Mouse (Mus musculus): ENCODE data around the gene Vamp5. TPM values are rescaled to one million over a fixed set of nuclear protein-coding genes. Genes with fewer than 3 reads are reported as not detected.

The Vamp5 gene
- polyA plus RNA-seq, 1 experiment from 2014 or later: 15.4 TPM

GRCm38 (mm10) chr6:72322936-72323335 lies 57.3 kb downstream of the Vamp5 start:
- DNase-seq (ENCODE audit: low spot score, missing footprints): peak; percentile 72
- no peaks in the 10 kb centered on the region for H3K27me3 ChIP-seq (ENCODE audit: control insufficient read depth, insufficient read depth, low read length)
- peaks cover 22% of the 10 kb centered on the region for H3K36me3 ChIP-seq (ENCODE audit: control insufficient read depth, insufficient read depth, low read length)
- 98% methylated on average over 3 of the region's 3 CpGs for WGBS
- no peaks in the 10 kb centered on the region for H3K4me1 ChIP-seq (ENCODE audit: control insufficient read depth, insufficient read depth, low read length)
- no peaks in the 10 kb centered on the region for H3K9me3 ChIP-seq (ENCODE audit: control insufficient read depth, low read length)
- H3K4me3 ChIP-seq (ENCODE audit: low read depth, low read length): no peak overlapping the region
- no peak overlapping the region for H3K4me2 ChIP-seq
- H3K9ac ChIP-seq (ENCODE audit: low read length): no peak overlapping the region
- no peak for ATAC-seq (ENCODE audit: low FRiP score)
- no peak overlapping the region for H3K27ac ChIP-seq (ENCODE audit: low read depth, low read length)

- Histone ChIP-seq H3K36me3 (ENCODE audit: control insufficient read depth, insufficient read depth, low read length) (peaks cover 28% of the 10 kb centered on the region), H3K27ac (ENCODE audit: low read depth, low read length) (no peak overlapping the region), H3K4me1 (ENCODE audit: control insufficient read depth, insufficient read depth, low read length) (no peaks in the 10 kb centered on the region), H3K4me3 (ENCODE audit: low read depth, low read length) (no peak overlapping the region), H3K4me2 (no peak overlapping the region), H3K27me3 (ENCODE audit: control insufficient read depth, insufficient read depth, low read length) (no peaks in the 10 kb centered on the region), H3K9ac (ENCODE audit: low read length) (no peak overlapping the region), H3K9me3 (ENCODE audit: control insufficient read depth, low read length) (no peaks in the 10 kb centered on the region)
- 85% methylated on average over 11 of the region's 11 CpGs for WGBS
- ATAC-seq (ENCODE audit: low FRiP score) (no peak), DNase-seq (ENCODE audit: low spot score, missing footprints) (peak; percentile 85)
Observed at GRCm38 (mm10) chr6:72319019-72319418, 61.2 kb downstream of the Vamp5 start.

Other genes starting within 250 kb of the Vamp5 start
- 4.8 and 6.1 TPM in 2 replicates for gene Atoh8, start 144.9 kb downstream of the Vamp5 start, polyA plus RNA-seq (2014; fragmentation: Nextera tagmentation; extraction: Ambion mirVana)
- not detected in 2 replicates for gene Sftpb, start 75.9 kb downstream of the Vamp5 start, polyA plus RNA-seq (2014; fragmentation: Nextera tagmentation; extraction: Ambion mirVana)
- gene Usp39, start 35.3 kb downstream of the Vamp5 start, polyA plus RNA-seq (2014; fragmentation: Nextera tagmentation; extraction: Ambion mirVana): 114 and 116 TPM in 2 replicates
- 15.6 and 16.1 TPM in 2 replicates for gene 0610030E20Rik, start 33.2 kb downstream of the Vamp5 start, polyA plus RNA-seq (2014; fragmentation: Nextera tagmentation; extraction: Ambion mirVana)
- gene Tmem150a, start 25.0 kb downstream of the Vamp5 start, polyA plus RNA-seq (2014; fragmentation: Nextera tagmentation; extraction: Ambion mirVana): 6.2 and 6.5 TPM in 2 replicates
- gene Rnf181, start 13.5 kb downstream of the Vamp5 start, polyA plus RNA-seq (2014; fragmentation: Nextera tagmentation; extraction: Ambion mirVana): 102 TPM in 2 replicates
- gene Vamp8, start 10.2 kb upstream of the Vamp5 start, polyA plus RNA-seq (2014; fragmentation: Nextera tagmentation; extraction: Ambion mirVana): 27.6 and 32.0 TPM in 2 replicates
- gene Ggcx, start 33.8 kb upstream of the Vamp5 start, polyA plus RNA-seq (2014; fragmentation: Nextera tagmentation; extraction: Ambion mirVana): 9.4 and 12.2 TPM in 2 replicates
- 463 and 499 TPM in 2 replicates for gene Mat2a, start 59.1 kb upstream of the Vamp5 start, polyA plus RNA-seq (2014; fragmentation: Nextera tagmentation; extraction: Ambion mirVana)
- gene Sh2d6, start 141.2 kb upstream of the Vamp5 start, polyA plus RNA-seq (2014; fragmentation: Nextera tagmentation; extraction: Ambion mirVana): 0.41 TPM in 1 of 2 replicates, not detected in the other
- 6.6 and 8.0 TPM in 2 replicates for gene Capg, start 163.9 kb upstream of the Vamp5 start, polyA plus RNA-seq (2014; fragmentation: Nextera tagmentation; extraction: Ambion mirVana)
- 15.4 and 17.4 TPM in 2 replicates for gene Elmod3, start 217.9 kb upstream of the Vamp5 start, polyA plus RNA-seq (2014; fragmentation: Nextera tagmentation; extraction: Ambion mirVana)
- 5.0 and 6.8 TPM in 2 replicates for gene Retsat, start 218.0 kb upstream of the Vamp5 start, polyA plus RNA-seq (2014; fragmentation: Nextera tagmentation; extraction: Ambion mirVana)
- gene Tgoln1, start 236.5 kb upstream of the Vamp5 start, polyA plus RNA-seq (2014; fragmentation: Nextera tagmentation; extraction: Ambion mirVana): 48.7 and 48.9 TPM in 2 replicates